Mouse (Mus musculus) neutrophil, adult 5-6 weeks (primary cell): ENCODE data around the gene Ddx54. TPM values are rescaled to one million over a fixed set of nuclear protein-coding genes. Genes with fewer than 3 reads are reported as not detected.

Experiments used
- ATAC-seq: fragments of 151-379, 151-347 bp; 2 replicates; pipeline ENCODE4 v1.8.0; 2017; ENCODE audit warnings: mild to moderate bottlenecking, moderate TSS enrichment; ENCODE audit not compliant: insufficient number of reproducible peaks, poor library complexity, low FRiP score, severe bottlenecking; ENCODE audit errors: extremely low read depth
- total RNA-seq: library from RNA; stranded (forward); fragments of 200-1000 nt; gene quantifications from 2 replicates; pipeline ENCODE4 v1.2.3, GENCODE M21; 2017

Gene Ddx54
- total RNA-seq, result 58.6 and 61.8 TPM in 2 replicates

- peak; percentile 74 for ATAC-seq
Observed at GRCm38 (mm10) chr5:120612442-120612821, at the start of gene Ddx54, which contains the start of gene Rita1. TSS of gene Ddx54 (plus strand) at chr5:120612739. TSS of gene Rita1 (minus strand) at chr5:120612589.

GRCm38 (mm10) chr5:120562956-120563913 lies 49.3 kb upstream of the Ddx54 start:
- no peak for ATAC-seq

GRCm38 (mm10) chr5:120563914-120564311 lies 48.6 kb upstream of the Ddx54 start:
- ATAC-seq, result no peak

- no peak for ATAC-seq
Observed at GRCm38 (mm10) chr5:120565171-120565905, 47.2 kb upstream of the Ddx54 start.

- ATAC-seq, result no peak
Observed at GRCm38 (mm10) chr5:120566101-120566500, 46.4 kb upstream of the Ddx54 start.

GRCm38 (mm10) chr5:120566681-120567252 lies 45.8 kb upstream of the Ddx54 start:
- ATAC-seq, result no peak

- ATAC-seq, result no peak
Observed at GRCm38 (mm10) chr5:120567253-120567701, 45.3 kb upstream of the Ddx54 start.

- no peak for ATAC-seq
Observed at GRCm38 (mm10) chr5:120567761-120568211, 44.8 kb upstream of the Ddx54 start.

- no peak for ATAC-seq
Observed at GRCm38 (mm10) chr5:120568336-120568768, 44.2 kb upstream of the Ddx54 start.

GRCm38 (mm10) chr5:120568964-120569363 lies 43.6 kb upstream of the Ddx54 start:
- no peak for ATAC-seq

- ATAC-seq, result no peak
Observed at GRCm38 (mm10) chr5:120569791-120570190, 42.7 kb upstream of the Ddx54 start.

GRCm38 (mm10) chr5:120570289-120570897 lies 42.1 kb upstream of the Ddx54 start:
- peak; percentile 80 for ATAC-seq

GRCm38 (mm10) chr5:120571056-120571740 lies 41.3 kb upstream of the Ddx54 start:
- ATAC-seq, result no peak

- no peak for ATAC-seq
Observed at GRCm38 (mm10) chr5:120574469-120575063, 38.0 kb upstream of the Ddx54 start.

GRCm38 (mm10) chr5:120576781-120577301 lies 35.7 kb upstream of the Ddx54 start:
- no peak for ATAC-seq

- 0 out of 2 replicates have a peak, but pooled peaks have one; percentile 14 for ATAC-seq
Observed at GRCm38 (mm10) chr5:120577935-120578441, 34.6 kb upstream of the Ddx54 start.

- ATAC-seq, result peak; percentile 40
Observed at GRCm38 (mm10) chr5:120578504-120579081, 33.9 kb upstream of the Ddx54 start.
